Mouse (Mus musculus) lung, adult 2 months (tissue): ENCODE results near the gene Nptx1.

Experiments used
- CTCF ChIP-seq: fragments of 200-500 bp; IDR thresholded peaks from 2 replicates; pipeline ENCODE4 v1.5.1; 2011; ENCODE audit warnings: mild to moderate bottlenecking, low read length, control low read depth; ENCODE audit not compliant: insufficient read depth
- POLR2A ChIP-seq: fragments of 200-500 bp; IDR thresholded peaks from 2 replicates; pipeline ENCODE4 v1.6.1; 2011; ENCODE audit warnings: low read depth, mild to moderate bottlenecking, control low read depth, low read length, borderline replicate concordance; ENCODE audit errors: extremely low read depth

- TF ChIP-seq CTCF (no peak), POLR2A (no peak)
Observed at GRCm38 (mm10) chr11:119593966-119594365, 46.4 kb upstream of the Nptx1 start.
